Mouse (Mus musculus) forebrain, embryonic 14.5 days (tissue): ENCODE measurements around the gene Arrdc1. TPM values are rescaled to one million over a fixed set of nuclear protein-coding genes. Genes with fewer than 3 reads are reported as not detected.

ENCODE experiments used
- ATAC-seq: fragments of 200-750 bp; cut with Nextera tagmentation; 2 replicates; pipeline ENCODE4 v1.8.0; 2017; ENCODE audit warnings: mild to moderate bottlenecking, moderate library complexity
- DNase-seq: peaks from one replicate; pipeline ENCODE4 v3.0.0-alpha.2; 2015; ENCODE audit warnings: low spot score
- H3K27ac ChIP-seq: fragments of 300-500 bp; sonication (generic); 2 replicates; pipeline ENCODE4 v1.5.1; 2014; ENCODE audit warnings: low read depth, mild to moderate bottlenecking, control low read depth, low read length, moderate library complexity
- H3K27me3 ChIP-seq: fragments of 300-500 bp; sonication (generic); replicated peaks from 2 replicates; pipeline ENCODE4 v1.6.1; 2014; ENCODE audit warnings: low read length, control low read depth, mixed read lengths; ENCODE audit not compliant: control insufficient read depth, insufficient read depth
- H3K36me3 ChIP-seq: fragments of 300-500 bp; sonication (generic); 2 replicates; pipeline ENCODE4 v1.6.1; 2014; ENCODE audit warnings: low read length, control low read depth; ENCODE audit not compliant: control insufficient read depth, insufficient read depth
- H3K4me1 ChIP-seq: fragments of 300-500 bp; sonication (generic); 2 replicates; pipeline ENCODE4 v1.6.1; 2014; ENCODE audit warnings: antibody characterized with exemption, low read length, control low read depth; ENCODE audit not compliant: control insufficient read depth, insufficient read depth
- H3K4me2 ChIP-seq: fragments of 300-500 bp; sonication (generic); 2 replicates; pipeline ENCODE4 v1.6.1; 2014; ENCODE audit warnings: mild to moderate bottlenecking, control low read depth, low read length
- H3K4me3 ChIP-seq: fragments of 300-500 bp; sonication (generic); 2 replicates; pipeline ENCODE4 v1.5.1; 2014; ENCODE audit warnings: low read depth, low read length, control low read depth
- H3K9ac ChIP-seq: fragments of 300-500 bp; sonication (generic); 2 replicates; pipeline ENCODE4 v1.6.1; 2014; ENCODE audit warnings: mild to moderate bottlenecking, low read length, control low read depth, moderate library complexity
- H3K9me3 ChIP-seq: fragments of 300-500 bp; sonication (generic); replicated peaks from 2 replicates; pipeline ENCODE4 v1.6.1; 2016; ENCODE audit warnings: low read length, control low read depth, mixed read lengths; ENCODE audit not compliant: control insufficient read depth
- WGBS: fragments of 180-500 bp; shearing (Covaris S2); extraction: QIAGEN DNeasy Blood & Tissue Kit; methylation state at CpG from one replicate; pipeline ENCODE4 v1.1.7; 2014; 5-methylcytosine and 5-hydroxymethylcytosine counted together
- microRNA-seq: library from miRNA; unstranded; fragments of <30 nt; microRNA quantifications from one replicate; pipeline ENCODE4, GENCODE M21; 2016
- polyA plus RNA-seq: library from polyadenylated mRNA; unstranded; fragments of >200 nt; fragmentation: Nextera tagmentation; extraction: Ambion mirVana; gene quantifications from 2 replicates; pipeline ENCODE4 v1.2.1, GENCODE M21; 2014

The Arrdc1 gene
- polyA plus RNA-seq, 1 experiment from 2014 or later, result 16.6 TPM

DNA sequence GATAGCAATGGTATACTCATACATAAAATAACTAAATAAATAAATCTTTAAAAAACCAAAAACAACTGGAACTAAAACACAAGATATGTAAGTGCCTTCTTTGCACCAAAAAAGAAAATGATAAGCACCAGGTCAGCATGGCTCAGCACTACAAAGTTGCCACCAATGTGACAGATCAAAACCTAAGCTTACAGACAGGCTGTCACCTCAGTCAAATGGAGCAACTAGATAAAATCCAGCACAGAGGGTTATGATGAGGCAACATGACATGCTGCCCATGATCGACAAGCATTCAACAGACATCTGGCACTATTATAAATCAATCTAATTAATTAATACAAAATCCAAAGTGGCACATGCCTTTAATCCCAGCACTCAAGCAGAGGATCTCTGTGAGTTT lies 40.8 kb downstream of the Arrdc1 start:
- ATAC-seq, result no peak
- no peak overlapping the region for H3K27ac ChIP-seq
- 93% methylated on average over 1 of the region's 1 CpGs for WGBS
- DNase-seq, result no peak
- no peak overlapping the region for H3K4me2 ChIP-seq
- no peaks in the 10 kb centered on the region for H3K9me3 ChIP-seq
- H3K4me1 ChIP-seq, result no peaks in the 10 kb centered on the region
- 0 out of 2 replicates have a peak, but pooled peaks cover 2% of the 10 kb centered on the region for H3K36me3 ChIP-seq
- no peak overlapping the region for H3K4me3 ChIP-seq
- H3K27me3 ChIP-seq, result no peaks in the 10 kb centered on the region
- no peak overlapping the region for H3K9ac ChIP-seq

- Histone ChIP-seq H3K9ac (no peak overlapping the region), H3K27ac (no peak overlapping the region), H3K27me3 (no peaks in the 10 kb centered on the region), H3K4me3 (no peak overlapping the region), H3K4me2 (no peak overlapping the region), H3K36me3 (no peaks in the 10 kb centered on the region), H3K4me1 (no peaks in the 10 kb centered on the region), H3K9me3 (no peaks in the 10 kb centered on the region)
- ATAC-seq (no peak), DNase-seq (no peak)
- WGBS, result 97% methylated on average over 5 of the region's 5 CpGs
Measured at GRCm38 (mm10) chr2:24892318-24892717, 42.7 kb downstream of the Arrdc1 start.

DNA sequence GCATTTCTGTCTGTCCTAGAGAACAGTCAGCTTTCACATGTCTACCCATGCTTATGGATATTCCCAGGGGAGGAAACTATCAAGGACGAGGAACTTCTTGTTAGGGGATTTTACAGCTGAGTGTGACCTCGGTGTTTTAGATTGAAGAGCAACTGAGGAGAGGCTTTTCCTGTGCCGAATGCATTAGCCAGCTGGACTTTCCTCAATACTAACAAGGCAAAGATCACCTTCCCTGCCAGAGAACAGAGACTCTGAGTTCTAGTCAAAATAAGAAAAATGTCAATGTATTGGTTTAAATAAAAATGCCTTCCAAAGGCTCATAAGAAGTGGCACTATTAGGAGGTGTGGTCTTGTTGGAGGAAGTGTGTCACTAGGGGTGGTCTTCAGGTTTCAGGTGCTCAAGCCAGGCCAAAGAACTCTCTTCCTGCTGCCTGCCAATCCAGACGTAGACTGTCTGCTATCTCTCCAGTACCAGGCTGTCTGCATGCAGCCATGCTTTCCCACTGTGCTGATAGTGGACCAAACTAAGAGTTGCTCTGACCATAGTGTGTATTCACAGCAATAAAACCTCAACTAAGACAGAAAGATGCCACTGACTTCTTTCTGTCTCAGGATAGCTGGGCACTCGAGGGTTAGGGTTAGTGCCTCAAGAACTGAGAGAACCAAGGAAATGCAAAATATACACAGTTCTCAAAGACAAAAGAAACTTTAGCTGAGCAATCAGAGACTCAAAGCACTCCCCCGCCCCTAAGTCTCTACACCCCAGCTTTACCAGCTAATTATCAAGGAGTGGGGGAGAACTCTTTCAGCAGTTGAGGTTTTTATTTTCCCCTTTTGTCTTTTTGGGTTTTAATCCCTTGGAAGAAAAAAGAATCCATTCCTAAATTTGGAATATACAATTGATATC lies 44.3 kb downstream of the Arrdc1 start:
- no peak for ATAC-seq

GRCm38 (mm10) chr2:24888895-24889294 lies 46.2 kb downstream of the Arrdc1 start:
- Histone ChIP-seq H3K4me1 (no peaks in the 10 kb centered on the region), H3K27me3 (no peaks in the 10 kb centered on the region), H3K9ac (no peak overlapping the region), H3K9me3 (no peaks in the 10 kb centered on the region), H3K27ac (no peak overlapping the region), H3K4me2 (no peak overlapping the region), H3K36me3 (peaks cover 19% of the 10 kb centered on the region), H3K4me3 (no peak overlapping the region)
- DNase-seq (no peak), ATAC-seq (no peak)
- 84% methylated on average over 5 of the region's 5 CpGs for WGBS

More for the DNA sequence above, 44.3 kb downstream of the Arrdc1 start:
- Histone ChIP-seq H3K36me3 (peaks cover 8% of the 10 kb centered on the region), H3K27me3 (no peaks in the 10 kb centered on the region), H3K9ac (no peak overlapping the region), H3K27ac (no peak overlapping the region), H3K4me2 (no peak overlapping the region), H3K4me3 (no peak overlapping the region), H3K4me1 (no peaks in the 10 kb centered on the region), H3K9me3 (no peaks in the 10 kb centered on the region)
- no peak for DNase-seq
- 66% methylated on average over 6 of the region's 6 CpGs for WGBS

GRCm38 (mm10) chr2:24880686-24881085 lies 54.4 kb downstream of the Arrdc1 start:
- no peaks in the 10 kb centered on the region for H3K4me1 ChIP-seq
- DNase-seq (no peak), ATAC-seq (no peak)
- H3K36me3 ChIP-seq, result peaks cover 68% of the 10 kb centered on the region
- no peak overlapping the region for H3K9ac ChIP-seq
- H3K9me3 ChIP-seq, result no peaks in the 10 kb centered on the region
- no peak overlapping the region for H3K27ac ChIP-seq
- H3K4me2 ChIP-seq, result no peak overlapping the region
- H3K27me3 ChIP-seq, result no peaks in the 10 kb centered on the region
- H3K4me3 ChIP-seq, result no peak overlapping the region
- 92% methylated on average over 2 of the region's 2 CpGs for WGBS

Small RNAs within 50 kb of the gene (microRNA-seq; reads per million reads assigned to microRNA genes)
- gene Gm22875, result not detected

Other genes starting within 250 kb of the Arrdc1 start
- gene Cacna1b, start 172.1 kb downstream of the Arrdc1 start, polyA plus RNA-seq, result 3.6 and 5.5 TPM in 2 replicates
- 76.7 and 90.7 TPM in 2 replicates for gene Ehmt1, start 15.6 kb downstream of the Arrdc1 start, polyA plus RNA-seq
- gene Zmynd19, start 14.5 kb upstream of the Arrdc1 start, polyA plus RNA-seq, result 8.6 and 12.7 TPM in 2 replicates
- 38.0 and 44.3 TPM in 2 replicates for gene Dph7, start 27.1 kb upstream of the Arrdc1 start, polyA plus RNA-seq
- gene Mrpl41, start 39.8 kb upstream of the Arrdc1 start, polyA plus RNA-seq, result 178 and 193 TPM in 2 replicates
- gene Pnpla7, start 40.8 kb upstream of the Arrdc1 start, polyA plus RNA-seq, result 2.8 and 4.1 TPM in 2 replicates
- 96.1 and 123 TPM in 2 replicates for gene Nsmf, start 119.1 kb upstream of the Arrdc1 start, polyA plus RNA-seq
- gene Entpd8, start 145.1 kb upstream of the Arrdc1 start, polyA plus RNA-seq, result not detected in 2 replicates
- gene Noxa1, start 159.9 kb upstream of the Arrdc1 start, polyA plus RNA-seq, result not detected in 2 replicates
- gene Nrarp, start 245.5 kb upstream of the Arrdc1 start, polyA plus RNA-seq, result 18.6 and 22.1 TPM in 2 replicates